Mouse (Mus musculus) MEL (cell line): ENCODE measurements around the gene Sh3d19. TPM values are rescaled to one million over a fixed set of nuclear protein-coding genes. Genes with fewer than 3 reads are reported as not detected.

Experiments used
- DNase-seq: peaks from one replicate; pipeline ENCODE4 v3.0.0; 2011; ENCODE audit warnings: low read depth, low spot score
- H3K27ac ChIP-seq: 2 replicates; pipeline ENCODE4 v1.5.1; 2012; ENCODE audit warnings: low read depth, mild to moderate bottlenecking, control low read depth, low read length, moderate library complexity; ENCODE audit not compliant: control insufficient read depth
- H3K27me3 ChIP-seq, 2 experiments: fragments of 150-350 bp in 1 of 2; sonication (generic) in 1 of 2; 2 replicates each; pipeline ENCODE4 v1.6.1; 2012; ENCODE audit warnings: low read length in 2 of 2, mild to moderate bottlenecking in 2 of 2, improper control_type of control experiment in 1 of 2, moderate library complexity in 1 of 2; ENCODE audit not compliant: insufficient read depth in 2 of 2, control insufficient read depth in 1 of 2
- H3K36me3 ChIP-seq, 2 experiments: 2 replicates each; pipeline ENCODE4 v1.6.1; 2012 to 2014; ENCODE audit warnings: low read length in 2 of 2, improper control_type of control experiment in 1 of 2, inconsistent platforms in 1 of 2, mild to moderate bottlenecking in 1 of 2; ENCODE audit not compliant: insufficient read depth in 2 of 2, control insufficient read depth in 1 of 2
- H3K4me1 ChIP-seq, 2 experiments: fragments of 150-350 bp in 1 of 2; sonication (generic) in 1 of 2; 2 replicates each; pipeline ENCODE4 v1.6.1; 2012; ENCODE audit warnings: low read length in 2 of 2, improper control_type of control experiment in 1 of 2, mild to moderate bottlenecking in 1 of 2; ENCODE audit not compliant: insufficient read depth in 2 of 2, control insufficient read depth in 1 of 2
- H3K4me3 ChIP-seq, 2 experiments: fragments of 150-350 bp in 1 of 2; sonication (generic) in 1 of 2; 2 replicates each; pipeline ENCODE4 v1.5.1; 2012; ENCODE audit warnings: low read depth in 2 of 2, low read length in 2 of 2, mild to moderate bottlenecking in 2 of 2, moderate library complexity in 2 of 2, control low read depth in 1 of 2, improper control_type of control experiment in 1 of 2; ENCODE audit not compliant: control insufficient read depth in 1 of 2, insufficient read depth in 1 of 2
- H3K79me2 ChIP-seq: 2 replicates; pipeline ENCODE4 v1.6.1; 2012; ENCODE audit warnings: mild to moderate bottlenecking, low read length, moderate library complexity; ENCODE audit not compliant: control insufficient read depth, poor library complexity, insufficient read depth
- H3K9ac ChIP-seq: 2 replicates; pipeline ENCODE4 v1.6.1; 2012; ENCODE audit warnings: low read depth, mild to moderate bottlenecking, control low read depth, low read length, moderate library complexity; ENCODE audit not compliant: control insufficient read depth, poor library complexity, severe bottlenecking
- H3K9me3 ChIP-seq: fragments of 150-350 bp; sonication (generic); replicated peaks from 2 replicates; pipeline ENCODE4 v1.6.1; 2012; ENCODE audit warnings: mild to moderate bottlenecking, low read length, improper control_type of control experiment, moderate library complexity; ENCODE audit not compliant: insufficient read depth
- CHD1 ChIP-seq: IDR thresholded peaks from 2 replicates; pipeline ENCODE4 v1.6.1; 2012; ENCODE audit warnings: low read depth, mild to moderate bottlenecking, inconsistent platforms, low read length, improper control_type of control experiment
- KAT2A ChIP-seq: conservative IDR thresholded peaks from 2 replicates; pipeline ENCODE4 v1.6.1; 2012; ENCODE audit warnings: low read depth, low read length, improper control_type of control experiment, inconsistent platforms
- MAFK ChIP-seq: IDR thresholded peaks from 2 replicates; pipeline ENCODE4 v1.6.1; 2011; ENCODE audit warnings: low read depth, mild to moderate bottlenecking, low read length, improper control_type of control experiment, borderline replicate concordance
- MEF2A ChIP-seq: IDR thresholded peaks from 2 replicates; pipeline ENCODE4 v1.6.1; 2014; ENCODE audit warnings: low read depth, mild to moderate bottlenecking, inconsistent platforms, low read length, improper control_type of control experiment; ENCODE audit not compliant: poor library complexity, insufficient replicate concordance, severe bottlenecking; ENCODE audit errors: extremely low read depth
- POLR2A ChIP-seq, 2 experiments: IDR thresholded peaks; 2 replicates each; pipeline ENCODE4 v1.6.1; 2011 to 2012; ENCODE audit warnings: low read length in 2 of 2, mild to moderate bottlenecking in 2 of 2, control low read depth in 1 of 2, improper control_type of control experiment in 1 of 2, low read depth in 1 of 2, moderate library complexity in 1 of 2; ENCODE audit not compliant: control insufficient read depth in 1 of 2, insufficient read depth in 1 of 2, poor library complexity in 1 of 2
- POLR2AphosphoS2 ChIP-seq: IDR thresholded peaks from 2 replicates; pipeline ENCODE4 v1.6.1; 2011; ENCODE audit warnings: low read length, improper control_type of control experiment
- RAD21 ChIP-seq: IDR thresholded peaks from 2 replicates; pipeline ENCODE4 v1.6.1; 2011; ENCODE audit warnings: mild to moderate bottlenecking, low read depth, low read length, improper control_type of control experiment
- SIN3A ChIP-seq: IDR thresholded peaks from 2 replicates; pipeline ENCODE4 v1.6.1; 2012; ENCODE audit warnings: low read length, improper control_type of control experiment, inconsistent platforms
- TBP ChIP-seq: IDR thresholded peaks from 2 replicates; pipeline ENCODE4 v1.8.0; 2011; ENCODE audit warnings: low read depth, low read length, improper control_type of control experiment
- TCF12 ChIP-seq: IDR thresholded peaks from 2 replicates; pipeline ENCODE4 v1.6.1; 2014; ENCODE audit warnings: low read depth, mild to moderate bottlenecking, inconsistent platforms, low read length, improper control_type of control experiment, moderate library complexity
- UBTF ChIP-seq: IDR thresholded peaks from 2 replicates; pipeline ENCODE4 v1.6.1; 2012; ENCODE audit warnings: low read depth, mild to moderate bottlenecking, inconsistent platforms, low read length, improper control_type of control experiment, moderate library complexity, borderline replicate concordance; ENCODE audit not compliant: insufficient read depth
- ZC3H11A ChIP-seq: IDR thresholded peaks from 2 replicates; pipeline ENCODE4 v1.6.1; 2012; ENCODE audit warnings: low read depth, mild to moderate bottlenecking, inconsistent platforms, low read length, improper control_type of control experiment
- polyA plus RNA-seq, 2 experiments: library from polyadenylated mRNA; stranded (reverse) in 1 of 2; unstranded in 1 of 2; fragments of >175 nt in 1 of 2; fragments of >200 nt in 1 of 2; gene quantifications; 2 replicates each; pipeline versions ENCODE4 v1.2.1 to v1.2.4; 2012; ENCODE audit warnings: low replicate concordance in 2 of 2, low read depth in 1 of 2; ENCODE audit not compliant: insufficient read length in 2 of 2, insufficient read depth in 1 of 2, missing spikeins in 1 of 2
- total RNA-seq: library from RNA; depleted of rRNA; stranded (reverse); fragments of 300-350 nt; gene quantifications from 2 replicates; pipeline ENCODE4 v1.2.3, GENCODE M21; 2012

Gene Sh3d19
- total and polyA plus RNA-seq, 3 experiments: 2.2 to 4.8 TPM; not detected in 1

- Histone ChIP-seq H3K36me3 (peaks cover 0 to 18% of the 10 kb centered on the region in 2 experiments; a peak in 2 of 4 replicates), H3K27me3 (no peaks in the 10 kb centered on the region), H3K9ac (no peak overlapping the region), H3K27ac (no peak overlapping the region), H3K79me2 (no peaks in the 10 kb centered on the region; the same call in 1 of the 2 replicates), H3K4me3 (no peak overlapping the region), H3K9me3 (no peaks in the 10 kb centered on the region), H3K4me1 (peaks cover 12 to 17% of the 10 kb centered on the region in 2 experiments)
- no peak for TF ChIP-seq MEF2A
- TF ChIP-seq ZC3H11A: no peak
- TF ChIP-seq KAT2A: no peak
- TF ChIP-seq POLR2AphosphoS2: no peak
- no peak for TF ChIP-seq CHD1
- no peak for TF ChIP-seq RAD21
- no peak for TF ChIP-seq TBP
- no peak for TF ChIP-seq SIN3A
- no peak for TF ChIP-seq UBTF
- TF ChIP-seq MAFK: no peak
- no peak for TF ChIP-seq TCF12
- DNase-seq: no peak
These were observed 135.2 kb downstream of the Sh3d19 start for GRCm38 (mm10) chr3:86106086-86106632.

- Histone ChIP-seq H3K4me1 (peaks cover 9 to 17% of the 10 kb centered on the region in 2 experiments), H3K27ac (peak overlapping the region; percentile 83), H3K36me3 (peaks cover 0 to 18% of the 10 kb centered on the region in 2 experiments; a peak in 2 of 4 replicates), H3K9me3 (no peaks in the 10 kb centered on the region), H3K4me3 (no peak overlapping the region), H3K79me2 (no peaks in the 10 kb centered on the region; the same call in 1 of the 2 replicates), H3K9ac (no peak overlapping the region), H3K27me3 (no peaks in the 10 kb centered on the region)
- DNase-seq: no peak
- TF ChIP-seq TCF12: no peak
- TF ChIP-seq RAD21: no peak
- no peak for TF ChIP-seq POLR2A (IDR thresholded peaks at IDR 0.05; ENCODE audit: control insufficient read depth in 1 of 2, insufficient read depth in 1 of 2, low read depth in 1 of 2, low read length in 2 of 2, poor library complexity in 1 of 2)
These were observed 137.0 kb downstream of the Sh3d19 start for GRCm38 (mm10) chr3:86107637-86108539.
